Mouse (Mus musculus): ENCODE data around the gene Pex11b. TPM values are rescaled to one million over a fixed set of nuclear protein-coding genes. Genes with fewer than 3 reads are reported as not detected.
"Not testable (repeated sequence)": the region's sequence is repeated elsewhere in the genome, so short reads cannot be mapped to it uniquely, and the experiment has no call there.

Gene Pex11b
- polyA plus RNA-seq, 1 experiment from 2014 or later: 19.8 TPM

- ATAC-seq (ENCODE audit: low read depth): no peak
- H3K36me3 ChIP-seq: no peaks in the 10 kb centered on the region
- peaks cover 46% of the 10 kb centered on the region for H3K4me1 ChIP-seq (replicated peaks)
- no peak overlapping the region for H3K27ac ChIP-seq
- H3K9ac ChIP-seq: no peak overlapping the region
- no peak for DNase-seq
- no peaks in the 10 kb centered on the region for H3K9me3 ChIP-seq (replicated peaks)
- WGBS (ENCODE audit: insufficient replicate concordance): 68% methylated on average over 8 of the region's 8 CpGs
- H3K27me3 ChIP-seq: peaks cover 89% of the 10 kb centered on the region
- no peak overlapping the region for H3K4me3 ChIP-seq (replicated peaks)
- H3K4me2 ChIP-seq: no peak overlapping the region; the same call in 1 of the 2 replicates
Observed at GRCm38 (mm10) chr3:96599069-96599393, 36.1 kb upstream of the Pex11b start.

GRCm38 (mm10) chr3:96599411-96599810, 35.8 kb upstream of the Pex11b start:
- H3K9me3 ChIP-seq (replicated peaks): no peaks in the 10 kb centered on the region
- no peaks in the 10 kb centered on the region for H3K36me3 ChIP-seq
- H3K27ac ChIP-seq: no peak overlapping the region
- H3K4me3 ChIP-seq (replicated peaks): no peak overlapping the region
- no peak overlapping the region for H3K9ac ChIP-seq
- ATAC-seq (ENCODE audit: low read depth): no peak
- no peak overlapping the region for H3K4me2 ChIP-seq
- DNase-seq: no peak
- WGBS (ENCODE audit: insufficient replicate concordance): 68% methylated on average over 3 of the region's 3 CpGs
- H3K4me1 ChIP-seq (replicated peaks): peaks cover 46% of the 10 kb centered on the region
- peaks cover 89% of the 10 kb centered on the region for H3K27me3 ChIP-seq

- Histone ChIP-seq H3K4me3 (replicated peaks) (peak within 1 kb of the TSS; percentile 67), H3K9me3 (replicated peaks) (no peaks in the 10 kb centered on the region), H3K9ac (peak within 1 kb of the TSS; percentile 71), H3K27me3 (peaks cover 77% of the 10 kb centered on the region), H3K36me3 (no peaks in the 10 kb centered on the region), H3K27ac (peak within 1 kb of the TSS; percentile 64), H3K4me1 (replicated peaks) (peaks cover 45% of the 10 kb centered on the region), H3K4me2 (peak within 1 kb of the TSS; percentile 85)
- peak; percentile 77 for DNase-seq
- WGBS (ENCODE audit: insufficient replicate concordance): 2% methylated on average over 27 of the region's 27 CpGs
- peak; percentile 94 for ATAC-seq (ENCODE audit: low read depth)
Observed at GRCm38 (mm10) chr3:96600639-96601250, 34.4 kb upstream of the Pex11b start, which contains the start of gene Lix1l. Gene Lix1l, plus strand, starts transcription at chr3:96601149.

- peaks cover 72% of the 10 kb centered on the region for H3K27me3 ChIP-seq
- H3K27ac ChIP-seq: peak overlapping the region; percentile 64
- WGBS (ENCODE audit: insufficient replicate concordance): 3% methylated on average over 25 of the region's 40 CpGs
- ATAC-seq (ENCODE audit: low read depth) (no peak; the same call in 1 of the 2 replicates), DNase-seq (no peak)
- H3K4me3 ChIP-seq (replicated peaks): peak overlapping the region; percentile 67
- no peaks in the 10 kb centered on the region for H3K9me3 ChIP-seq (replicated peaks)
- peaks cover 40% of the 10 kb centered on the region for H3K4me1 ChIP-seq (replicated peaks)
- H3K4me2 ChIP-seq: peak overlapping the region; percentile 85
- H3K9ac ChIP-seq: peak overlapping the region; percentile 71
- no peaks in the 10 kb centered on the region for H3K36me3 ChIP-seq
Observed at GRCm38 (mm10) chr3:96601251-96601787, 33.9 kb upstream of the Pex11b start.

GRCm38 (mm10) chr3:96601941-96602703, 33.1 kb upstream of the Pex11b start:
- Histone ChIP-seq H3K36me3 (no peaks in the 10 kb centered on the region), H3K4me1 (replicated peaks) (peaks cover 32% of the 10 kb centered on the region), H3K9me3 (replicated peaks) (no peaks in the 10 kb centered on the region), H3K27me3 (peaks cover 64% of the 10 kb centered on the region), H3K4me2 (peak overlapping the region; percentile 85), H3K9ac (peak overlapping the region; percentile 71; the same call in 1 of the 2 replicates), H3K27ac (no peak overlapping the region; the same call in 1 of the 2 replicates), H3K4me3 (replicated peaks) (peak overlapping the region; percentile 67)
- DNase-seq (no peak), ATAC-seq (ENCODE audit: low read depth) (no peak)
- 45% methylated on average over 10 of the region's 10 CpGs for WGBS (ENCODE audit: insufficient replicate concordance)

- H3K4me1 ChIP-seq (replicated peaks): peaks cover 26% of the 10 kb centered on the region
- no peaks in the 10 kb centered on the region for H3K9me3 ChIP-seq (replicated peaks)
- H3K27ac ChIP-seq: no peak overlapping the region; the same call in 1 of the 2 replicates
- no peaks in the 10 kb centered on the region for H3K36me3 ChIP-seq
- H3K9ac ChIP-seq: 0 out of 2 replicates have a peak overlapping the region, but pooled peaks have one; percentile 4
- H3K27me3 ChIP-seq: peaks cover 58% of the 10 kb centered on the region
- ATAC-seq (ENCODE audit: low read depth) (no peak), DNase-seq (no peak)
- peak overlapping the region; percentile 85 for H3K4me2 ChIP-seq
- WGBS (ENCODE audit: insufficient replicate concordance): 49% methylated on average over 5 of the region's 5 CpGs
- H3K4me3 ChIP-seq (replicated peaks): no peak overlapping the region; the same call in 1 of the 2 replicates
Observed at GRCm38 (mm10) chr3:96602704-96603084, 32.5 kb upstream of the Pex11b start.

GRCm38 (mm10) chr3:96603311-96603710, 31.9 kb upstream of the Pex11b start:
- no peak overlapping the region for H3K9ac ChIP-seq
- H3K4me1 ChIP-seq (replicated peaks): peaks cover 20% of the 10 kb centered on the region
- no peaks in the 10 kb centered on the region for H3K36me3 ChIP-seq
- WGBS (ENCODE audit: insufficient replicate concordance): 70% methylated on average over 5 of the region's 5 CpGs
- peaks cover 52% of the 10 kb centered on the region for H3K27me3 ChIP-seq
- no peak overlapping the region for H3K4me3 ChIP-seq (replicated peaks)
- ATAC-seq (ENCODE audit: low read depth) (no peak), DNase-seq (no peak)
- H3K27ac ChIP-seq: no peak overlapping the region
- no peak overlapping the region for H3K4me2 ChIP-seq
- H3K9me3 ChIP-seq (replicated peaks): no peaks in the 10 kb centered on the region

- not testable (repeated sequence) for H3K9ac ChIP-seq; H3K4me2 ChIP-seq; H3K4me1 ChIP-seq (replicated peaks); H3K27ac ChIP-seq; DNase-seq; H3K4me3 ChIP-seq (replicated peaks); H3K9me3 ChIP-seq (replicated peaks); H3K36me3 ChIP-seq; ATAC-seq (ENCODE audit: low read depth)
- WGBS (ENCODE audit: insufficient replicate concordance): 75% methylated on average over 4 of the region's 4 CpGs
- peaks cover 25% of the 10 kb centered on the region for H3K27me3 ChIP-seq
Observed at GRCm38 (mm10) chr3:96606007-96606406, 29.2 kb upstream of the Pex11b start.

- H3K4me1 ChIP-seq (replicated peaks): peaks cover under 1% of the 10 kb centered on the region
- 78% methylated on average over 4 of the region's 4 CpGs for WGBS (ENCODE audit: insufficient replicate concordance)
Observed at GRCm38 (mm10) chr3:96606618-96607017, 28.6 kb upstream of the Pex11b start.

GRCm38 (mm10) chr3:96617941-96618340, 17.2 kb upstream of the Pex11b start:
- 82% methylated on average over 3 of the region's 3 CpGs for WGBS (ENCODE audit: insufficient replicate concordance)
- H3K36me3 ChIP-seq: peaks cover 14% of the 10 kb centered on the region
- no peak for ATAC-seq (ENCODE audit: low read depth)

More at GRCm38 (mm10) chr3:96606618-96607017, 28.6 kb upstream of the Pex11b start:
- DNase-seq (no peak), ATAC-seq (ENCODE audit: low read depth) (no peak)
- Histone ChIP-seq H3K9ac (no peak overlapping the region), H3K27ac (no peak overlapping the region), H3K4me2 (no peak overlapping the region), H3K36me3 (no peaks in the 10 kb centered on the region), H3K27me3 (peaks cover 19% of the 10 kb centered on the region), H3K4me3 (replicated peaks) (no peak overlapping the region), H3K9me3 (replicated peaks) (no peaks in the 10 kb centered on the region)

GRCm38 (mm10) chr3:96623201-96623600, 12.0 kb upstream of the Pex11b start:
- no peak overlapping the region for H3K27ac ChIP-seq
- WGBS (ENCODE audit: insufficient replicate concordance): 81% methylated on average over 4 of the region's 4 CpGs
- no peak overlapping the region for H3K9ac ChIP-seq
- DNase-seq: no peak
- H3K36me3 ChIP-seq: peaks cover 25% of the 10 kb centered on the region
- no peak overlapping the region for H3K4me3 ChIP-seq (replicated peaks)
- H3K4me1 ChIP-seq (replicated peaks): no peaks in the 10 kb centered on the region
- H3K27me3 ChIP-seq: no peaks in the 10 kb centered on the region
- no peaks in the 10 kb centered on the region for H3K9me3 ChIP-seq (replicated peaks)
- ATAC-seq (ENCODE audit: low read depth): no peak
- H3K4me2 ChIP-seq: no peak overlapping the region

More at GRCm38 (mm10) chr3:96617941-96618340, 17.2 kb upstream of the Pex11b start:
- Histone ChIP-seq H3K9ac (no peak overlapping the region), H3K4me1 (replicated peaks) (no peaks in the 10 kb centered on the region), H3K4me2 (no peak overlapping the region), H3K27ac (no peak overlapping the region), H3K27me3 (no peaks in the 10 kb centered on the region), H3K4me3 (replicated peaks) (no peak overlapping the region), H3K9me3 (replicated peaks) (no peaks in the 10 kb centered on the region)
- no peak for DNase-seq

Data from liver, embryonic 13.5 days (tissue).